Mouse (Mus musculus): Measurements from ENCODE around the gene Gprin2. TPM values are rescaled to one million over a fixed set of nuclear protein-coding genes. Genes with fewer than 3 reads are reported as not detected.

The Gprin2 gene
- polyA plus RNA-seq, 1 experiment from 2014 or later: 1.3 TPM

DNA sequence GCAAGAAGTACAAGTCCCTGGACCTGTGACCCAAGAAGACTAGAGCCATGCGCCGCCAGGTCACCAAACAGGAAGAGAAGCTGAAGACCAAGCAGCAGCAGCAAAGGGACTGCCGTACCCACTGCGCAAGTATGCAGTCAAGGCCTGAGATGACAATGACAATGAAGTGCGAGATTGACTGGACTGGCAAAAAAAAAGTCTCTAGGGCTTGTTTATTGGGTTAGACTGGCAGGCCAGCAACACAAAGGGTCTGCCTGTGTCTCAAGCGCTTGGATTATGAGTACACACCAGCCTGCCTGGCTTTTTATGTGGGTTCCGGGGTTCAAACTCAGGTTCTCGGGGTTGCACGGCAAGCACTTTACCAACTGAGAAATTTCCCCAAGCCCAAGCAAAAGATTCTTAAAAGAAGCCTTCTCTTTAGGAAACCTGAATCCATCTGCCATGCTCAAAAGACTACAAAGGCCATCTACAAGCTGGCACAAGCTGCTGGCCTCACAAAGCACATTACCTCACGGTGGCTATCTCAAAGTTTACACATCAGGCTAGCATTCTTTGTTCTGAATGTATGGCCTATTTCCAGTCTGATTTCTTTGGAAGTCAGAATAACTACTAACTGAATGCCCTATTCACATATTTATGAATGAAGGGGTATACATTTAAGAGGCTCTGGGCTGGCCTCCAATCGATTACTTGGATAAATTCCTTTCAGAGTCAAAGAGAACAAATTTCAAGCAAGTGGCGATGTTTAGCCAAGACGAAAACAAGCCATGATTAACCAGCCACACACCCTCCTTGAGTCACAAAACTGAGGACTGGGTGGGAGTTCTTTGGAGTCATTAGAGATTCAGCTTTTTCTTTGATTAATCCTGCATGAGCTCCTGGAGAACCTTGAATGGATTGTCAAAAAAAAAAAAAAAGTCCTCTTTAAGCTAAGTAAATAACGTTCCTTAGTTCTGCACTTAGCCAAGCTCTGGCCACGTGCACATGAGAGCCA is 61.5 kb downstream of the Gprin2 start:
- H3K4me2 ChIP-seq (replicated peaks): no peak overlapping the region
- H3K36me3 ChIP-seq: no peaks in the 10 kb centered on the region
- no peaks in the 10 kb centered on the region for H3K27me3 ChIP-seq
- no peak overlapping the region for H3K4me3 ChIP-seq
- WGBS: 84% methylated on average over 15 of the region's 15 CpGs
- no peak overlapping the region for H3K9ac ChIP-seq
- no peak overlapping the region; the same call in 1 of the 2 replicates for H3K27ac ChIP-seq
- H3K4me1 ChIP-seq: no peaks in the 10 kb centered on the region
- ATAC-seq (ENCODE audit: low FRiP score, low read depth): no peak
- H3K9me3 ChIP-seq: no peaks in the 10 kb centered on the region

Other genes starting within 250 kb of the Gprin2 start
- gene Rbp3, start 247.7 kb downstream of the Gprin2 start, polyA plus RNA-seq (2015; fragmentation: Nextera tagmentation; extraction: Ambion mirVana): not detected in 2 replicates
- gene Zfp488, start 222.9 kb downstream of the Gprin2 start, polyA plus RNA-seq (2015; fragmentation: Nextera tagmentation; extraction: Ambion mirVana): 0.38 and 0.46 TPM in 2 replicates
- not detected in 2 replicates for gene Gm30083, start 186.5 kb downstream of the Gprin2 start, polyA plus RNA-seq (2015; fragmentation: Nextera tagmentation; extraction: Ambion mirVana)
- gene Gm5460, start 184.9 kb downstream of the Gprin2 start, polyA plus RNA-seq (2015; fragmentation: Nextera tagmentation; extraction: Ambion mirVana): not detected in 2 replicates
- gene Antxrl, start 148.9 kb downstream of the Gprin2 start, polyA plus RNA-seq (2015; fragmentation: Nextera tagmentation; extraction: Ambion mirVana): not detected in 2 replicates
- gene Anxa8, start 115.7 kb downstream of the Gprin2 start, polyA plus RNA-seq (2015; fragmentation: Nextera tagmentation; extraction: Ambion mirVana): 13.9 and 16.0 TPM in 2 replicates
- gene A630023A22Rik, start 98.9 kb downstream of the Gprin2 start, polyA plus RNA-seq (2015; fragmentation: Nextera tagmentation; extraction: Ambion mirVana): 0.13 TPM in 1 of 2 replicates, not detected in the other
- gene Npy4r, start 49.2 kb downstream of the Gprin2 start, polyA plus RNA-seq (2015; fragmentation: Nextera tagmentation; extraction: Ambion mirVana): not detected in 2 replicates
- 0.29 and 0.39 TPM in 2 replicates for gene Syt15, start 17.9 kb upstream of the Gprin2 start, polyA plus RNA-seq (2015; fragmentation: Nextera tagmentation; extraction: Ambion mirVana)
- 13.9 and 14.4 TPM in 2 replicates for gene Shld2, start 108.8 kb upstream of the Gprin2 start, polyA plus RNA-seq (2015; fragmentation: Nextera tagmentation; extraction: Ambion mirVana)
- 77.7 and 78.8 TPM in 2 replicates for gene Glud1, start 109.1 kb upstream of the Gprin2 start, polyA plus RNA-seq (2015; fragmentation: Nextera tagmentation; extraction: Ambion mirVana)
- gene Fam25c, start 153.8 kb upstream of the Gprin2 start, polyA plus RNA-seq (2015; fragmentation: Nextera tagmentation; extraction: Ambion mirVana): 1.6 and 2.8 TPM in 2 replicates
- gene Sncg, start 173.1 kb upstream of the Gprin2 start, polyA plus RNA-seq (2015; fragmentation: Nextera tagmentation; extraction: Ambion mirVana): 3.6 and 3.7 TPM in 2 replicates
- 8.6 and 8.8 TPM in 2 replicates for gene Mmrn2, start 173.8 kb upstream of the Gprin2 start, polyA plus RNA-seq (2015; fragmentation: Nextera tagmentation; extraction: Ambion mirVana)

All from limb, embryonic 13.5 days (tissue).